Mouse (Mus musculus) common myeloid progenitor, adult 5-6 weeks (primary cell): ENCODE data around the gene Ntrk3. TPM values are rescaled to one million over a fixed set of nuclear protein-coding genes. Genes with fewer than 3 reads are reported as not detected.
A peak's percentile ranks its signal among the peaks of the same experiment; 100 is the strongest.

Source experiments
- ATAC-seq: replicated peaks from 2 replicates; pipeline ENCODE4 v1.8.0; 2016; ENCODE audit warnings: low read depth, mild to moderate bottlenecking, moderate TSS enrichment, inconsistent platforms; ENCODE audit not compliant: poor library complexity, severe bottlenecking
- total RNA-seq: library from RNA; stranded (forward); fragments of 200-1000, 187-1606 nt; gene quantifications from 2 replicates; pipeline ENCODE4 v1.2.3, GENCODE M21; 2017

Gene Ntrk3
- total RNA-seq, 1 experiment from 2014 or later: not detected

GRCm38 (mm10) chr7:78471270-78471669, 266.5 kb downstream of the Ntrk3 start:
- no peak for ATAC-seq

DNA sequence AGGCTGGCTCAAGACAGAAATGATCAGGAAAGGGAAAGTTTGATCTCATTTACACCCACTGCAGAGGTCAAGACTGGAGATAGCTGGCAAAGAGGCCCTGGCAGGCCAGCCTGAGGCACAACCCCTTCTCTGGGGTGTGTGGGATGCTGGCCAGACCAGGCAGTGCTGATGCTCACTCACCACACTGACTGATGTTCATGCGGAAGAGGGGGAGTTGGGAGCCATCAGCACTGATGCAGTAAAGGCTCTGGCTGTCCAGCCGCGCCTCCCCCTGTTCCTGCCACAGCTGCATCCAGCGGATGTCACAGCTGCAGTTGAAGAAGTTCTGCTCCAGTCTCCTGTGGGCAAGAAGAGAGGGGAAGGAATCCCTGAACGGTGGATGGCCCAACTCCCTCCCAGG, 275.2 kb downstream of the Ntrk3 start:
- no peak for ATAC-seq

DNA sequence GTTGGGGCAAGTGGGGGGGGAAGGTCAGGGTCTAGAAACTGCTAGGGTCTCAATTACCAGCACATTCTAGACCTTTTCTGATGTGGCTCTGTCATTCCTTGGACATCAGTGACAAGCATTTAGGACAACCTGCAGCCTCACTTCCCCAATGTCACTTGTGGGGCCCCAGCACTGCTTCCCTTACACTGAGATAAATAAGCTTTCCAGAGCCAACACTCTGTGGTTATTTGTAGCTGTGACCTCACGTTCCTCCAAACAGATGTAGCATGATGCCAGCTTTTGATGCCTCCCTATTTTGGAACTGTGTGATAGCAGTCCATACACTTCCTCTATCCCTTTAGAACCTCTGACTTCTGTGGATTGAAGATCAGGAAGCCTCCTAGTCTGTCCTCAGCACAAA, 278.8 kb downstream of the Ntrk3 start:
- no peak for ATAC-seq

DNA sequence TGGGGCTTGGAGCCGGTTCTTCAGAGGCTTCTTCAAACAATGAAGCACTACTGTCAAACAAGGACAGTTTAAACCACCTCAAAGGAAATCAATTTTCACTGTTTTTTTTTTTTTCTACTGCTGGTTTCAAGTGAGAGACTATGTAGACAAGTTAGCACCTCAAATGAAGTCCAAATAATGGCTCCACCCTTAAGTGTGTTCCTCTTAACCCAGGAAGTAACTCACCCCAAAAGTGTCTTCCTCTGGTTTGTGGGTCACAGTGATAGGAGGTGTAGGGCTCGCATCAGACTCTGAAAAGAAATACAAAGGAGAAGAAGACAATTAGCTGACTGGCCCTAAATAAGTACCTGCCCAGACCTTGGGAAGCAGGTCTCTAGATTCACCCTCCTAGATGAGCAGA, 286.1 kb downstream of the Ntrk3 start:
- ATAC-seq: no peak

DNA sequence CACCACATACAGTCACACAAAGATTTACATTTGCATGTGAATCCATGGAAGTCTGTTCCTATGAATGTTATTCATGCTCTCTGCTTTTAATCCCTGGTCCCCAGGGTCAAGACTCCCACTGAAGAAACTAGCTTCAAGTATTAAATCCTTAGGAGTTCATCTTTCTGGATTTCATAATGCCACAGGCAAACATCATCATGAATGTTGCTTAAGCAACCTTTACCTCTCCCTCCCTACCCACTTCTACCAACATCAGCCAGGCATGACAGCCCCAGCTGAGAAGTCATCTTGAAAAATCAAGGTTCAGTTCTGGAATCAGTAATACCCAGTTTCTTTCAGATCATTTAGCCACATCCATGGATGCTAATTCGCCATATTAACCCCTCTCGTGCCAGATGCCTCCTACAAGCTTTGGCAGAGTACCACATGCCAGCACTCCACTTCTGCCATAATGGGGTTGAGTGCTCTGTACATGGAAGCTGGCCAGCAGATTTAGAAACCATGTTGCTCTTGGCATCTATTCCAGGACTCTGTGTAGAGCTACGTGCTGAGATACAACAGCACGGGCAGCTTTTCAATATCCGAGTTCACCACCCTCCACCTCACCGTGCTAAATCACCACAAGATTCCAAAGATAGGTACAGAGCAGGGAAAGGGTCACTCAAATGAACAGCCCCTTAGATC, 287.8 kb downstream of the Ntrk3 start:
- ATAC-seq: no peak

DNA sequence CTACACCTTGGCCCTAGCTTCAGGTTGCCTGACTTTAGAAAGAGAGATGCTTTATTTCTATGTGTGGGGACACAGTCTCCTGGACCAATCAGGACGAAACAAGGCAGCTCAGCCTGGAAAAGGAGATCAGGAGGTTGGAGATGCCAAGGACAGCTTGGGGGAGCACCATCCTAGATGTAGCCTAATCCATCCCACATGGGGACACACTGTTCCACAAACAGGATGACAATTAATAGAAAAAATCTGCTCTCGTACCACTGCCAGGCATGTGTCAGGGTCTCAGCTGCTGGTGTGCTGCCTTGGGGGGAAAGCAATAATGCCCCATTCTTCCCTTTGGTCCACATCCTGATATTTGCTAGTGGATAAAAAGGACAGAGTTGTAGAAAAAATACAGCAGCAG, 289.0 kb downstream of the Ntrk3 start:
- no peak for ATAC-seq

DNA sequence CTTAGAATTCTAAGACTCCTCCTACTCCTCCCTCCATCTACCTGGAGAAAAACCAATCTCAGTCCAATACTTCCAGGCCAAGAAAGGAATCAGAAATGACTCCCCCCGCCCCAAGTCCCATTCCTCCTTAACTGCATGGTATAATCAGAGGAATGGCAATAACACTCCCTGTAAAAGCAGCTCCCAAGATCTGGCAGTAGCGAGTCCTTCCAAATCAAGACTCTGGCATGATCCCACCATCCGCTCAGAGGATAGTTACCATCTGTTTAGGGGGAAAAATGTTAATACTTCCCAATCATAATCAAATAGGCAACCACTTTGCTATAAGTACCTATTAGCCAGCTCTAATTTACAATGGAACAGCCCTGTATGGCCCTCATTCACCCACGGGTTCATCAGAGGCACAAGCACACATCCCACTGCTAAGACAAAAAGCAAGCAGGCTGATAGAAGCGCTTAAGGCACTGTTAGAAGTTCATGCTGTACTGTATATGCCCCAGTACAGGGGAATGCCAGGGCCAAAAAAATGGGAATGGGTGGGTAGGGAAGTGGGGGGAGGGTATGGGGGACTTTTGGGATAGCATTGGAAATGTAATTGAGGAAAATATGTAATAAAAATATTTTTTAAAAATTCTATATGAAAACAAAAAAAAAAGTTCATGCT, 294.3 kb downstream of the Ntrk3 start:
- no peak for ATAC-seq

GRCm38 (mm10) chr7:78441706-78442105, 296.1 kb downstream of the Ntrk3 start:
- no peak for ATAC-seq

- ATAC-seq: no peak
Measured at GRCm38 (mm10) chr7:78440896-78441295, 296.9 kb downstream of the Ntrk3 start.

DNA sequence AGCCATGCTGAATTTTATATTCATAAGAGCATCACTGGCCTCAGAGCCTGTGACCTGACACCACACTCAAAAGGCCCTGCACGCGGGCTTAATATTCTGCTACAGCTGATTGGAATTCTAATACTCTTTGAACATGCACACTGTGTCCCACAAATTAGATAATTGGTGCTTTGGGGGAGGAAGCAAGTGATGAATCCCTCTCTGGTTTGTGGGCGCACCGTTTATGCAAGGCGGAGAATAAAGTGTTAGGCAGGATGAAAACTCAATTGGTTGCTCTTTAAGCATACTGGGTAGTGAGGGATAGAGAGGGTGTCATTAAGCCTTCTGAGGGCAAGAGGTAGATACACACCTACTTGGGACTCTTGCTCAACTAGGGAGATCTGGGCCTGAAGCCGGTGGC, 297.3 kb downstream of the Ntrk3 start:
- no peak for ATAC-seq

- no peak for ATAC-seq
Measured at GRCm38 (mm10) chr7:78439361-78440120, 298.3 kb downstream of the Ntrk3 start.

DNA sequence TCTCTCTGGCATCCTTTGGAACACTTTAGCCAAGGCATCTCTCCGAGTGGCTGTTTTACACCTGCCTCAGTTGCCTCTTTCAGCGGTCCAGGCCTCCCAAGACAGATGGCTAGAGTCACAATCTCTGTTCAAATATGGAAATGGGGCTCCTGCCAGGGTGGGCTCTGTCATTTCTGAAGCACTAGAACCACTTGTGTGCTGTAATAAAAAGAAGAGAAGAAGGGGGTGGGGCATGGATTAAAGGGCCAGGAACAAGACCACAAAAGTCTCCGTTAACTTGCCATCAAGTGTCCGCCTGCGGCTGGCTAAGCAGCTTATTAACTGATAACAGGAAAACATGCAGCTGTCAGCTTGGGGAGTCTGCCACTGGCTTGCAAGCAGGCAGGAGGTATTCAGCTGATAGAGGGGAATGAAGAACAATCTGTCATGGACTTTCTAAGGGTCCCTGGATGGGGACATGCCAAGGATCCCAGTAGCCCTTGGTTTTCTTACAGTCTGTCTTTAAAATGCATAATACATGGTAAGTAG, 304.1 kb downstream of the Ntrk3 start:
- ATAC-seq: no peak

DNA sequence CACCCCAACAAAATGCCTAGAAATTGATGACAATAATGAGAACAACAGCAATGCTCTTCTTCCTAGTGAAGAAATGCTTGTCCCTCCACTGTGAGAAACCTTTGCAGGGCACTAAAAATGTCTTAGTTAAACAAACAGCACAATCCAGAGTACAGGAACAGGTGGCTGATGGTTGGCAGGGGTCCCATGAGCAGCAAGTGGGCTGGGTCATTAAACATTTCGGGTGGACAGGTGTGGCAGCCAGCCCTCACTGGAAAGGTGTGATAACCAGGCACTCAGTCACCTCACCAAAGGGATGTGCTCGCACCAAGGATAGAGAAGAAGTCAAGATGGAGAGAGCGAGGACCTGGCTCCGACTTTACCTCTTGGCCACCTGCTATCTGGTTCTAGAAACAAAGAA, 306.2 kb downstream of the Ntrk3 start:
- ATAC-seq: no peak

DNA sequence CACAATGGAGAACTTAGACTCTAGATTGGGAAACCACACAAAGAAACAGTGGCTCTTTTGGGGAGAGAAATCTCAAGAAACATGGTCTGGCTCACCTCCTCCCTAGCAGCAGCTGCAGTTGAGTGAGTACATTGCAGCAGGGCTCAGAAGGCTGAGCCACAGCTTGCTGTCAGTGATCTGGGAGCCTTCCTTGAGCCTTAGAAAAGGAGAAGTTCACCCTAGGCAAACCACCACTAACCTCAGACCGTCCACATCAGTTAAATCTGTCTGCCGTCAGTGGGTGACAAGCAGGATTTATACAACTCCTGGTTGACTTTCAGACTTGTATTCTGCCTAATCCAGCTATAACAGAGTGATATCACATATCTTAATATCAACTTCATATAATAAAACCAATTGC, 325.6 kb downstream of the Ntrk3 start:
- peak; percentile 60 for ATAC-seq

- ATAC-seq: no peak
Measured at GRCm38 (mm10) chr7:78409970-78410369, 327.8 kb downstream of the Ntrk3 start.

GRCm38 (mm10) chr7:78406641-78407291, 331.0 kb downstream of the Ntrk3 start:
- ATAC-seq: no peak

DNA sequence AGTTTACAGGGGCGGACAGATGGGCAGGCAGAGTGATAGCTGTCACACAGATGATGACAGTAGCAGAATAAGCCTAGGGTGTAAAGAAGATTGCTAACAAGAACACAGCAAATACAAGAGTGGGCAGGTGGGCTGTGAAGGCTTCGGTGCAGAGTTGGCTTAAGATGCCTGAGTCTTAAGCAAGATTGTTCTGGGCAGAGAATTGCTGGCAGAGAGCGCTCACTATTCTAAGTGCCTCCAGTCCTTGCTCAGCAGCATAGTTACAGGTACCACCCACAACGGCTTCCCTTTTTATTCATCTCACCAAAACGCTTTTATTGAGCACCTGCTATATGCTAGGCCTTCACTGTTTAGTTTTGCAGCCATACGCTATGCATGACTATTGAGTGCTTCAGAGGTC, 333.3 kb downstream of the Ntrk3 start:
- ATAC-seq: no peak

GRCm38 (mm10) chr7:78402495-78402894, 335.3 kb downstream of the Ntrk3 start:
- ATAC-seq: no peak

GRCm38 (mm10) chr7:78400219-78400618, 337.6 kb downstream of the Ntrk3 start:
- ATAC-seq: no peak

DNA sequence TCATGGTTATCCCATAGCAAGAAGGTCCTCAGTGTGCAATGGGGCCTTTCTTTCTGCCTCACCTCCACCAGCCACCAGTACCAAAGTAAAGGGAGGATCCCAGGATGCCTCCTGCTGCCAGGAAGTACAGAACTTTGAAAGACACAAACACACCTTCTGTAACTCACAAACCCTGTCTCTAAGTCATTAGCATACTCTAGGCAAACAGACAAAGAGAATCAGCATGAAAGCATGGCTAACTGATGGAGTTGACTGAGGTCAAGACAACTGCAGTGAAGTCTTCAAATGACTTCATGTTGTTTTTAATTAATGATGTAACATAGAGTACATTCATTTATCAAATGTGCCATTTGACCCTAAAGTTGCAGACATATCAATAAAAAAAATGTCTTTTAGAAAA, 339.4 kb downstream of the Ntrk3 start:
- no peak for ATAC-seq

DNA sequence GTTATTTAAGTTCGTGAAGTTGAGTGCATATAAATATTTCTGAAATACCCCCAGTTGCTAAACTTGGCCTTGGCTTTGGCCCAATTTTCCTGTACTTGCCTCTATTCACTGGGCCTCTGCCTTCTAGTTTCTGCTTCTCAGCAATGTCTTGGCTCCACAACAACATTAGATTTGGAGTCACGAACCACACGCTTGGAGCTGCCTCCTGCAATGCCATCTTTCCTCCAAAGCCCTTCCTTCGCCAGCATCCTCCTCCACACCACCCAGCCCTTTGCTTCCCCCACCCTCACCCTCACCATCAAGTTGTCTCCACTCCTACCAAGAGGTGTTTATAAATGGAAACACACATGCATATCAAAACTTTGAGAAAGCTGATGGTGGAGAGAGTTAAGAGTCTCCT, 340.6 kb downstream of the Ntrk3 start:
- ATAC-seq: no peak
